Mouse (Mus musculus): Measurements from ENCODE around the gene Adtrp.

Gene Adtrp

DNA sequence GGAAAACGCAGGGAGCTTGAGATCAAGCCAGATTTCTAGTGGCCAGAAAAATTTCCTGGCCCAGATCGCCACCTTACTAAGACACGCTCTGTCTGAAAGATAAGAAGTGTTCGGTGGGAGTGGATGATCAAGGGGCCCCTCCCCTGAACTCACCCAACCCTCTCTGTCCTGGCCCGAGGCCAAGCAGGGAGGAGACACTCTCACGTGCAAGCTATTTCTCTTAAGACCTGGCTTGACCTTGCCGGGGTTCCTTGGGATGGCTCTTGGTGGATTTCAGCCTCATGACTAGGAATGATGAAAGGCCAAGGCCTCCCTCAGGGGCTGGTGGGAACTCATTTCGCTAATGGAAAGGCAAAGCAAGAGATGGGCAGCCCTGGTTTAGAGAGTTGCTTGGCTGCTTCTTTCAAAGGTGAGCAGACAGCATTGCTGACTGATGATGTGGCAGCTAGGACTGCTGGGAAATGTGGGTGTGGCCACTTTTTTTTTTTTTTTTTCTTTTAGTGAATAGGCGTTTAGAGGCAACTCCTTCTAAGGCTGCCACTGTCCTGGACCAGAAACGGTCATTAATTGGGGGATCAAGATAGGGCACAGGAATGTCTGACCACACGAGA lies at the start of gene Adtrp:
Gene Adtrp (minus strand): TSS at position 169 of the 611 bp plus-strand sequence.
- peak in 1 of 2 experiments; percentile 3 for DNase-seq

GRCm38 (mm10) chr13:41892016-41892415 lies 44.5 kb upstream of the Adtrp start:
- DNase-seq, result no peak

DNA sequence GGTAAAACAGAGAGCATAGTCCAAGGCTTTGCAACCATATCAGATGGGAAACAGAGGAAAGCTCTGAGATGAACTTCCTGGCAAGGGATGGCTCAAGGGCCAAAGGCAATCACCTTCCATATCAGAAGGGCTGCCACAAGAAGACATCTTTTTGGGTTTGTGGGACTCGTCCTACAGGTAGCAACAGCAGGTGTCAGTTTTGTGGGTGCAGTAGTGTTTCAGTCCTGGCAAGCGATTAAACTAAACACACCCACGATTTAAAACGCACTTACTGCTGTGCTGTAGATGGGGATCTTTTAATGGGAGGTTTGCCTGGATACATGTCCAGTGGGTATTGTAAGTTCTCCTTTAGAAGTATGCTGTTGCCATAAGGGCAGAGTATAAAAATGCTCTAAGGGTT lies 43.1 kb upstream of the Adtrp start:
- no peak for DNase-seq

DNA sequence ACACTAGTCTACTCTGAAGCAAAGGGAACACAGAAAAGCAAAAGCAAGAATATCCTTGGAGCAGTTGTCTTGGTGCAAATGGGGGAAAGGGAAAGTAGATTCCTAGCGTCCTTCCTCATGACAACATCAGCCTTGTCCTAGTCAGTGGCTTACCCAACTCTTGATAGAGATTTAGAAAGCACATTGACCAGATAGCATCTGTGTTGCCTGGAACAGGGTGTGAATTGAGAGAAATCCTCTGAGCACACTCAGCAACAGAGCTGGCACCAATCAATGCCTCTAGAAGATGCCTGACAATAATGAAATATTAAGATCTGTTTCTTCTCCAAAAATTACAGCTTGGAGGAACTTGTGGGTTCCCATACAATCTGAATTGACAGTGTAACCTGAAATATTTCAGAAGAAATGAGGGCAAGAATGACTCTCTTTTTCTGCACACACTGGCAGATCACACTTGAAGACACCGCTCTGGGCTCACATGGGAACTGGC lies 42.7 kb upstream of the Adtrp start:
- no peak for DNase-seq

DNA sequence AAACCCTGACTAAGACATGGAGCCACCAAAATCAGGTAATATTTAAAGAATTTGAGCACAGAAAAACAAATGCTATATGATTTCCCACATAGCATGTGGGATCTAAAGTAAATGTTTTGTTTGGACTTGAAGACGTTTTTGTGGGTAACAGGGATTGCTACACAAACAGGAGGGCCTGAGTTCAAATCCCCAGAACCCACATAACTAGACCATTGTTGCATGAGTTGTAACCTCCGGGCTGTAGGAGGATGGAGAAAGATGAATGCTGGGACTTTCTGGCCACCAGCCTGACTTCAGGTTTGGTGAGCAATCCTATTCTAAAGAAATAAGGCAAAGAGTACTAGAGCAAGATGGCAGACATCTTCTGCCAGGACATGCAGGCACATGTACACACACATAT lies 41.2 kb upstream of the Adtrp start:
- DNase-seq, result no peak

DNA sequence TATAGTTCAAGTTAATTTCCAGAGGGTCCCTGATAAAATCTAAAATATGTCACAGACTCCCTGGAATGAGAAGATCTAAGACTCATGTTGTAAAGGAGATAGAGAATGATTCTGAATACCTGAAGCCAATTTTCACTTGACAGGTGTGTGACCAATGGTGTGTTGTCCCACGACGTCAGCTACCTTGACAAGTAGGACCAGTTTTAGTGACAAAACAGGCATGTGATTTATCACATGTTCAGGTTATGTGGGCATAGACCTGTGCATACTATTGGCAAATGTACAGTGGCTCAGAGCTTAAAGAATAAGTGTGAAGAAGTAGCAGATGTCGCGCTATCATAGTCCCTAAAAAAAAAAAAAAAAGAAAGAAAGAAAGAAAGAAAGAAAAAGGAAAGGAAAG lies 38.6 kb upstream of the Adtrp start:
- no peak for DNase-seq

DNA sequence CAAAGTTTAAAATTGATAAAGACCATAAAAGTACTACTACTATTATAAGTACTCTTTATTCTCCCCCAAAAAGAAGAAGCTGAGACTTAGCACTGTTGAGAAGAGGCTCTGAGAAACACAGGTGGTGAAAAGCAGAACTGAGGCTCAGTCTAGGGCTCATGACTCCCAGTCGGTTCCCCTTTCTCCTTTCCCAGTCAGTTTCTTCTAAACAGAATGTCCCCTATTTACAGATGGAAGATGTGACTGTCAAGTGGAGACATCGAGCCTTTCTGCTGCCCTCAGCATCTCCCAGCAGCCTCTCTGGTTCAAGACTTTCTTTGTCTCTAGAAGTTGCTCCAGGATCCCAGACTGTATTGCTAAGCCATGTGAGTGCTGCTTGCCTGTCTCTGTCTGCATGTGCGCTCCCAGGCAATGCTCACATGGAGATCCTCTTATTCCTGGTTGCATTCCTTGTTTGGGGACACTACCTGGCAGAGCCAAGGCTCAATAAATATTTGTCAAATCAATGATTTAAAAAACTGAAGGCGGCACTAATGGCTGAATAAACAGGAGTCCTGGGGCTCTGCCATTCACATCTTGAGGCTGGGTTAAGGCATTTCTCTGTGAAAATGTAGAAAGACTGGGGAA lies 36.3 kb upstream of the Adtrp start:
- no peak for DNase-seq

- no peak for DNase-seq
Observed at GRCm38 (mm10) chr13:41881201-41881600, 33.7 kb upstream of the Adtrp start.

- no peak for DNase-seq
Observed at GRCm38 (mm10) chr13:41880525-41880924, 33.0 kb upstream of the Adtrp start.

GRCm38 (mm10) chr13:41872686-41873085 lies 25.2 kb upstream of the Adtrp start:
- no peak for DNase-seq

GRCm38 (mm10) chr13:41872161-41872562 lies 24.7 kb upstream of the Adtrp start:
- DNase-seq, result no peak

- DNase-seq, result no peak
Observed at GRCm38 (mm10) chr13:41867533-41867932, 20.0 kb upstream of the Adtrp start.

DNA sequence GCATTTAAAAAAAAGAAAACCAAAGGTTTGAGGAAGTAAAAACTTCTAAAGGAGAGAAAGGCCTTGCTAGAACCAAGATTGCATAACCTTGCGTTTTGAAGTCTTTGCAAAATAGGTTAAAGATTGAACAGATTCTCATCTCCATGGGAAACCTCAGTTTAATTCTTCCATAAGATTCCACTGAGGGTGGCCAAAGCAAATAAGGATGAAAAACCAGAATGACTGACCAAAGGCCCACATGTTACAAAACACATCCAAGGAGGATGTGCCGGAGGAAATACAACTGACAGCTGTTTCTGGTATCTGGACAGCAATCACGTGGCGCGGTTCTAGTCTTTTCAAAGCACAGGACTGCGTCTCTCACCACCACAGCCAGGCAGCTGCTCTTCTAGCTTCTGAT lies 18.1 kb upstream of the Adtrp start:
- no peak for DNase-seq

DNA sequence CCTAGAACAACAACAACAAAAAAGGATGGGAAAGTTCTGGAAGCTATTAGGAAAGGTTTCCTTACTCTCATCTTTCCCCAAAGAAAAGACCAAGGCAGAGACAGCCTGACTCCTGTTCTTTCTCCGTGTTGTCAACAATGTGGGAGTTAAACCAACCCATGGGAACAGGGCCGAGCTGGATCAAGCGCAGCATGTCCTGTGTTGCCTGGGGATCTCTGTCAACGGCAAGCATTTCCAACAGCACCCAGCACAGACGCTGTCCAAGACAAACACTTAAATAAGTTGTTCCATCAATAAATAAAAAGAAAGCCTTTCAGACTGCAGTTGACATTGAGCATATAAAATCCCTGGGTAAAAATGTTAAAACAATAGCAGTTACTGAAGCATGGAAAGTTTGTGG lies 17.6 kb upstream of the Adtrp start:
- no peak for DNase-seq

DNA sequence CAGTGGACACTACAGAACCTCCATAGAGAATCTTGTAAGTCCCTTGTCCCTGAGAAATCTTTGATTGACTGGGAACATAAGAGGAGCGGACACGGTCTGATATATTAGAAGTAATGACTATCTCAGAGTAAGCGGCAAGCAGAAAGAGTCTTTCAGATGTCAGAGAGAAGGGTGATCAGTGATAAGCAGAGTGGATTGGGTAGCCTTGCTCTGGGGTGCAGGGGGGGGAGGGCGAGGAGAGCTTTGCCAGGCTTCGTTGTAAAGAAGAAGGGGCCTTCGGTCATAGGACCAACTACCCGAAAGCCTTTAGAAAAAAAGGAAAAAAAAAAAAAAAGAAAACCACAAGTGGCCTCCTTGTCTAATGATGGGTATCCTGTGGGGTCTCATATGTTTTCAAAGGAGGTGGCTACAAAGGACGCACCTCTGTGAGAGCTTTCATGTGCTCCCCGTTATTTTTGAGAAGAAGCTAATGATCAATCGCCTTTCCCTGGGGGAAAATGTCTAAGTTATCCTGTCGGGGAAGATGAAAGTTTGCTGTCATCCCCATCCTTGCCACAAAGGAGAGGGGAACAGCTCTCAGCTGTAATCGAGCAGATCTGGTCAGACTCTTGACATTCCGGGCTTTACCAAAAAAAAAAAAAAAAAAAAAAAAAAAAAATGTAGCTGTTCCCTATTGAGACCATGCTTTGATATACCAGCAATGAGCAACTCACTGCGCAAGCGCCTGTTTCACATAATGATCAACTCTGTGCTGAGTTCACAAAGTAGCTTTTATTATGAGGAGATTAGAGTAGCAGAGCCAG lies 13.3 kb upstream of the Adtrp start:
- DNase-seq, result no peak

GRCm38 (mm10) chr13:41855206-41856185 lies 8.0 kb upstream of the Adtrp start:
- DNase-seq, result no peak

DNA sequence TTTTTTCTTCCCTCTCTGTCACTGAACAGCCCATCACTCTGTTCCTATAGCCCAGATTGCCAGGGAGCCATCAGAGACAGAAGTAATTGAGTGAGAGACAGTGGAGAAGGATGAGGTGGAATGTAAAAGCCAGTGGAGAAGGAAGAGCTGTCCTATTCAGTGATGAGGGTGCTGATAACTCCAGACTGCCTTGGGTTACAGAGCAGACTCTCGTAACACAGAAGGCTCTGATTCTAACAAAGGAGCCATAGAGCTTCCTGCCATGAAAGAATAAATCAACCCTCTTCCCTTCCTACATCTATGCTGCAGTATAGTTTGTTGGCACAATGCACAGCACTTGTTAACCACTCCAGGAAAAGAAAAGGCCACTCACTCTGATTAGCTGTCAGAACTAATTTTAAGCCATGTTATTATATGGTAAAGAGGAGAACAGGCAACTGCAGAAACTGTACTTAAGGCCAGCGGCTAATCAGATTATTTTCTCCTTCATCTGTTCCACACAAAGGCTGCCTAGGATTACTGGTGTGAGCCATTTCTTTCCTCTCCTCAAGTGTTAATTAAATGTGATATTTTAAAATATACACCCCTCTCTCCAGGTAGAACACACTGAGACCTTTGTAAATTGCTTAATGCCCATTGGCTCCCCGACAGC lies 3.4 kb upstream of the Adtrp start:
- DNase-seq, result no peak

GRCm38 (mm10) chr13:41846516-41846915 lies 968 bp downstream of the Adtrp start:
- no peak for DNase-seq

- DNase-seq, result no peak
Observed at GRCm38 (mm10) chr13:41845013-41845412, 2.5 kb downstream of the Adtrp start.

DNA sequence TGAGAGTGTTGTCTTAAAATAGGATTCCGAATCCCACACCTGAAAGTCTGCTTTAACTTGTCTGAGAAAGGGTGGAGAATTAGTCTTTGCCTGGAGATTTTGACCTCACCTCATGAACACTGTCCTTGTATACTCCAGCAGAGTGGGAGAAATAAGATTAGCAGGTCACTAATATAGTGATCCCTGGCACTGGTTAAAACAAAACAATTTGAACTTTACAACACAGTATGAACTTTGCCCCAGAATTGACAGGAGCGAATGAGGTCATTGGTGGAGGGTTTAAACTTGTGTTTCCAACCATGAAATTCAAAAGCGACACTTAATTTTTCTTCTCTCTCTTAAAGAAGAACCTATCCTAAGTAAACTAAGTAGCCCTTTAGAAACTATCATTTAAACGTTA lies 3.4 kb downstream of the Adtrp start:
- no peak for DNase-seq

DNA sequence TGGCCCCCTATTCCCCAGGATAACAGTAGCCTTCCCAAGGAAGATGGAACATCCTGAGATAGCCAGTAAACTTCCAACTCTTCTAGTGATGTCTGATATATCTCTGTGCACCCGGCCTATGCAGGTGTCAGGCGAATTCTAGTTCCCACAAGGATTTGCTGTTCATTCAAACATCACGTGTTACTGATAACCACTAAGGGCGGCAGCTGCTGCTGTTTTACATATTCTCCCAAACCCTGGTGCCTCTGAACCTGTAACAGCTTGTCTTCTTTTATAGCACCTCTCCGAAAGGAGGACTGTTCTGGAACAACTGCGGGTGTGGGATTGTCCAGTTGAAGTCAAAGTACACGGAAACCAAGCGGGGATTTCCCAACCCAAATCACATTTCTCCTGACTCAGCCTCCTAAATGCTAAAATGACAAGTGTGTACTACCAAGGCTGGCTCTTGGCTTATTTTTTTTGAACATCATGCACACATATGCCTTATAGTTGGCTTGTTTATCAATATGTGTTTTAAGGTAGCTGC lies 13.8 kb downstream of the Adtrp start:
- no peak for DNase-seq

DNA sequence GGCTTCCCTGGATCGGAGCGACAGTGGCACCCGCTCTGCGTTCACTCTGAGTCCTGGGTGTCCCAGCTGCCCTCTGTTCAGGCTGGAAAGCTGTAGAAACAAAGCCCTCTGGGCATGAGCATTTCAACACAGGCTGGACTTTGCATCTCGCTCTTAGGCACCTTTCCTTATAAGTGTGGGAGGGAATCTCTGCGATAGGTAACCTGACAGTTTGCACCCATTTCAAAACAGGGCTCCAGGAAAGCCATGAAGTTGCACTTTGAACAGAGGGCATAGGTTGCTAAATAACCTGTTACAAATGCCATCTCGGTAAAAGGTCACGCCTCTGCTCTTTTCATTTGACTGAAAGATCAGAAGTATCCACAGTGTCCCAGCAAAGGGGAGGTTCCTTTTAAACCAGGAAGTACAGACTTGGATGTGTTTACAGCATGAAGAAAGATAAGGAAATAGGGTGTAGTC lies 19.2 kb downstream of the Adtrp start:
- no peak for DNase-seq

Measured in cerebellum, postnatal 36 days (tissue).